10 mouse cellular contexts compared by ENCODE assay signal in the genomic region with DNA sequence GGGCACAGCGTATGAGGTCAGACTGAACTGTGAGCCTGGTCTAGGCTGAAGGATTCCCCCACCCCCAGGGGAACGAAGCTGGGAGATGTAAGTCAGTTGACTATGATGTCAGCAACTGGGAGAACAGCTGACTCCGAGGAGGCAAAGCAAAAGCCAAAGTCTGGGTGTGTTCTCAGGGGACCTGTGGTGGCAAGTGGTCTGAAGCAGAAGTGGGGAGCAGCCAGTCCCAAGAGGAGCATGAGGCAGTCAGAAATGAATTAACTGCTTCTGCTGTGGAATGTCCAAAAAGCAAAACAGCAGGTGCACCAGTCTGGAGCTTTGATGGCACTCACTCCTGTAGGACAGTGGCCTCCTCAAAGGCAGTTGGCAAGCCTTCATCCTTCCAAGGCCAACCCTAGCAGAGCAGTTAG. TPM values are rescaled to one million over a fixed set of nuclear protein-coding genes. Genes with fewer than 3 reads are reported as not detected.
A peak's percentile ranks its signal among the peaks of the same experiment; 100 is the strongest.
DNase-seq lines count a peak whose midpoint lies in the region; ATAC-seq and TF ChIP-seq lines count a peak whose summit lies in the region.
"Had no signal": no experiment of that assay in that cellular context is flagged by ENCODE, and none has a peak within 500 bp of the region (broad histone marks: within the 10 kb centered on the region; RNA-seq: fewer than 3 reads in every experiment).

No protein-coding gene starts in this region.

- no peak for TF ChIP-seq CTCF in midbrain, postnatal 0 days (IDR thresholded peaks at IDR 0.05)

- H3K27ac ChIP-seq in midbrain, embryonic 11.5 days (ENCODE audit: low read depth, low read length) = no peak overlapping the region
- no peak overlapping the region for H3K27ac ChIP-seq in midbrain, postnatal 0 days (ENCODE audit: low read depth, low read length)
- no peak overlapping the region for H3K27ac ChIP-seq in embryonic facial prominence, embryonic 15.5 days (replicated peaks)
- H3K27ac ChIP-seq in forebrain, embryonic 16.5 days (ENCODE audit: low read length) = no peak overlapping the region
- H3K27ac ChIP-seq: lung, embryonic 15.5 days had no signal

- H3K27me3 ChIP-seq in midbrain, embryonic 11.5 days (ENCODE audit: control insufficient read depth, insufficient read depth, low read length) = no peaks in the 10 kb centered on the region
- no peaks in the 10 kb centered on the region for H3K27me3 ChIP-seq in midbrain, postnatal 0 days (ENCODE audit: insufficient read depth, low read length)
- no peaks in the 10 kb centered on the region for H3K27me3 ChIP-seq in embryonic facial prominence, embryonic 15.5 days
- no peaks in the 10 kb centered on the region for H3K27me3 ChIP-seq in forebrain, embryonic 16.5 days (replicated peaks; ENCODE audit: control insufficient read depth, insufficient read depth, low read length)
- H3K27me3 ChIP-seq: lung, embryonic 15.5 days had no signal

- no peaks in the 10 kb centered on the region for H3K36me3 ChIP-seq in midbrain, embryonic 11.5 days (ENCODE audit: control insufficient read depth, insufficient read depth, low read length)
- no peaks in the 10 kb centered on the region for H3K36me3 ChIP-seq in midbrain, postnatal 0 days (ENCODE audit: insufficient read depth, low read length)
- H3K36me3 ChIP-seq in embryonic facial prominence, embryonic 15.5 days = no peaks in the 10 kb centered on the region; the same call in 1 of the 2 replicates
- no peaks in the 10 kb centered on the region for H3K36me3 ChIP-seq in forebrain, embryonic 16.5 days (ENCODE audit: control insufficient read depth, insufficient read depth)
- H3K36me3 ChIP-seq: lung, embryonic 15.5 days had no signal

- no peak overlapping the region for H3K4me3 ChIP-seq in midbrain, embryonic 11.5 days (ENCODE audit: low read depth, low read length)
- H3K4me3 ChIP-seq in midbrain, postnatal 0 days (ENCODE audit: low read depth, low read length) = no peak overlapping the region
- no peak overlapping the region for H3K4me3 ChIP-seq in embryonic facial prominence, embryonic 15.5 days (replicated peaks)
- no peak overlapping the region for H3K4me3 ChIP-seq in forebrain, embryonic 16.5 days (replicated peaks; ENCODE audit: low read length)
- H3K4me3 ChIP-seq: lung, embryonic 15.5 days had no signal

- 93% methylated on average over 3 of the region's 3 CpGs for WGBS in midbrain, embryonic 11.5 days
- WGBS in midbrain, postnatal 0 days = 72% methylated on average over 3 of the region's 3 CpGs
- WGBS in embryonic facial prominence, embryonic 15.5 days = 69% methylated on average over 3 of the region's 3 CpGs
- 81% methylated on average over 3 of the region's 3 CpGs for WGBS in forebrain, embryonic 16.5 days

- DNase-seq in frontal cortex, postnatal 25 days (ENCODE audit: low spot score in 2 of 2) = no peak
- peak; percentile 75 for DNase-seq in midbrain, embryonic 11.5 days (ENCODE audit: low spot score, missing footprints)
- DNase-seq in midbrain, postnatal 0 days (ENCODE audit: low spot score) = no peak
- DNase-seq in spleen, postnatal 36 days (ENCODE audit: low spot score in 2 of 2) = peak; percentile 78 to 80
- no peak for DNase-seq in urinary bladder, postnatal 10 days (ENCODE audit: low spot score)
- DNase-seq: kidney, adult 11 months had no signal

- H3K4me1 ChIP-seq in midbrain, embryonic 11.5 days (ENCODE audit: control insufficient read depth, insufficient read depth, low read length) = no peaks in the 10 kb centered on the region; the same call in 1 of the 2 replicates
- peaks cover 12% of the 10 kb centered on the region; the same call in 1 of the 2 replicates for H3K4me1 ChIP-seq in midbrain, postnatal 0 days (ENCODE audit: insufficient read depth, low read length)
- no peaks in the 10 kb centered on the region for H3K4me1 ChIP-seq in embryonic facial prominence, embryonic 15.5 days
- peaks cover 10% of the 10 kb centered on the region; the same call in 1 of the 2 replicates for H3K4me1 ChIP-seq in forebrain, embryonic 16.5 days (replicated peaks; ENCODE audit: control insufficient read depth, insufficient read depth, low read length)
- H3K4me1 ChIP-seq: lung, embryonic 15.5 days had no signal

- no peak overlapping the region for H3K9ac ChIP-seq in midbrain, embryonic 11.5 days (ENCODE audit: low read length)
- no peak overlapping the region for H3K9ac ChIP-seq in midbrain, postnatal 0 days (replicated peaks; ENCODE audit: low read length, poor library complexity, severe bottlenecking)
- H3K9ac ChIP-seq in embryonic facial prominence, embryonic 15.5 days = no peak overlapping the region
- no peak overlapping the region for H3K9ac ChIP-seq in forebrain, embryonic 16.5 days (replicated peaks; ENCODE audit: low read depth, low read length)
- H3K9ac ChIP-seq: lung, embryonic 15.5 days had no signal

- peak; percentile 31; the same call in 1 of the 2 replicates for ATAC-seq in frontal cortex, adult (ENCODE audit: low TSS enrichment)
- ATAC-seq in midbrain, embryonic 11.5 days (ENCODE audit: low FRiP score) = no peak
- ATAC-seq in midbrain, postnatal 0 days (ENCODE audit: low FRiP score) = no peak
- peak; percentile 19 for ATAC-seq in embryonic facial prominence, embryonic 15.5 days (ENCODE audit: insufficient number of reproducible peaks, low FRiP score, low TSS enrichment, low read depth)
- ATAC-seq in forebrain, embryonic 16.5 days = no peak

- H3K4me2 ChIP-seq in midbrain, embryonic 11.5 days = no peak overlapping the region
- H3K4me2 ChIP-seq in midbrain, postnatal 0 days (ENCODE audit: low read depth, low read length, poor library complexity, severe bottlenecking) = no peak overlapping the region
- H3K4me2 ChIP-seq in embryonic facial prominence, embryonic 15.5 days (replicated peaks) = no peak overlapping the region
- no peak overlapping the region for H3K4me2 ChIP-seq in forebrain, embryonic 16.5 days (ENCODE audit: low read length)
- H3K4me2 ChIP-seq: lung, embryonic 15.5 days had no signal

- H3K9me3 ChIP-seq in midbrain, embryonic 11.5 days (ENCODE audit: control insufficient read depth, low read length) = no peaks in the 10 kb centered on the region
- H3K9me3 ChIP-seq in midbrain, postnatal 0 days (ENCODE audit: low read length) = no peaks in the 10 kb centered on the region
- no peaks in the 10 kb centered on the region for H3K9me3 ChIP-seq in embryonic facial prominence, embryonic 15.5 days (replicated peaks)
- H3K9me3 ChIP-seq in forebrain, embryonic 16.5 days (ENCODE audit: control insufficient read depth, low read length) = peaks cover 4% of the 10 kb centered on the region
- H3K9me3 ChIP-seq: lung, embryonic 15.5 days had no signal

RNA-seq across cellular contexts. Expression of a gene that starts 7.9 kb away (rescaled TPM):
- polyA plus RNA-seq in midbrain, embryonic 11.5 days (2014; fragmentation: Nextera tagmentation; extraction: Ambion mirVana) = 3.5 and 4.3 TPM in 2 replicates
- total RNA-seq in midbrain, postnatal 0 days (2014; rRNA removed) = 44.3 and 46.4 TPM in 2 replicates
- 23.8 and 28.2 TPM in 2 replicates for polyA plus RNA-seq in midbrain, postnatal 0 days (2015; fragmentation: Nextera tagmentation; extraction: Ambion mirVana)
- 18.4 and 21.4 TPM in 2 replicates for polyA plus RNA-seq in embryonic facial prominence, embryonic 15.5 days (2015; fragmentation: Nextera tagmentation; extraction: Ambion mirVana)
- polyA plus RNA-seq in forebrain, embryonic 16.5 days (2015; fragmentation: Nextera tagmentation; extraction: Ambion mirVana) = 17.8 and 24.6 TPM in 2 replicates

Comparison
In these comparisons a context has a peak if more than half of its experiments do, and no peak if none do; other contexts are left out.
1. DNase-seq: peak in midbrain, embryonic 11.5 days (single experiment) and spleen, postnatal 36 days (2 of 2); none in frontal cortex, postnatal 25 days (0 of 2), midbrain, postnatal 0 days (single experiment) and urinary bladder, postnatal 10 days (single experiment).
2. ATAC-seq: peak in frontal cortex, adult (single experiment) and embryonic facial prominence, embryonic 15.5 days (single experiment); none in midbrain, embryonic 11.5 days (single experiment), midbrain, postnatal 0 days (single experiment) and forebrain, embryonic 16.5 days (single experiment).